Mouse (Mus musculus) intestine, postnatal 0 days (tissue): ENCODE results near the gene Mocs1. TPM values are rescaled to one million over a fixed set of nuclear protein-coding genes. Genes with fewer than 3 reads are reported as not detected.

Experiments
- ATAC-seq: fragments of 200-750 bp; cut with Nextera tagmentation; 2 replicates; pipeline ENCODE4 v1.8.0; 2017; ENCODE audit warnings: mild to moderate bottlenecking, moderate TSS enrichment, moderate library complexity
- H3K27ac ChIP-seq: fragments of 300-500 bp; sonication (generic); 2 replicates; pipeline ENCODE4 v1.5.1; 2014; ENCODE audit warnings: mild to moderate bottlenecking, low read depth, low read length, moderate library complexity
- H3K27me3 ChIP-seq: fragments of 300-500 bp; sonication (generic); replicated peaks from 2 replicates; pipeline ENCODE4 v1.6.1; 2014; ENCODE audit warnings: low read length, mixed read lengths; ENCODE audit not compliant: control insufficient read depth, insufficient read depth
- H3K36me3 ChIP-seq: fragments of 300-500 bp; sonication (generic); 2 replicates; pipeline ENCODE4 v1.6.1; 2014; ENCODE audit warnings: mild to moderate bottlenecking, moderate library complexity; ENCODE audit not compliant: control insufficient read depth, insufficient read depth
- H3K4me1 ChIP-seq: fragments of 300-500 bp; sonication (generic); replicated peaks from 2 replicates; pipeline ENCODE4 v1.6.1; 2014; ENCODE audit warnings: antibody characterized with exemption, low read length, mixed read lengths; ENCODE audit not compliant: control insufficient read depth, insufficient read depth
- H3K4me2 ChIP-seq: fragments of 300-500 bp; sonication (generic); replicated peaks from 2 replicates; pipeline ENCODE4 v1.6.1; 2014; ENCODE audit warnings: low read depth, mild to moderate bottlenecking, moderate library complexity
- H3K4me3 ChIP-seq: fragments of 300-500 bp; sonication (generic); 2 replicates; pipeline ENCODE4 v1.5.1; 2014; ENCODE audit warnings: low read depth, low read length
- H3K9ac ChIP-seq: fragments of 300-500 bp; sonication (generic); 2 replicates; pipeline ENCODE4 v1.6.1; 2014; ENCODE audit warnings: mild to moderate bottlenecking, low read depth, low read length
- H3K9me3 ChIP-seq: fragments of 300-500 bp; sonication (generic); 2 replicates; pipeline ENCODE4 v1.6.1; 2016; ENCODE audit warnings: mixed run types; ENCODE audit not compliant: control insufficient read depth
- CTCF ChIP-seq: sonication (generic); IDR thresholded peaks from 2 replicates; pipeline ENCODE4 v1.5.1; 2016; ENCODE audit warnings: low read depth, mild to moderate bottlenecking, control low read depth, antibody characterized with exemption, moderate library complexity
- WGBS: fragments of 180-500 bp; shearing (Covaris S2); extraction: QIAGEN DNeasy Blood & Tissue Kit; methylation state at CpG from one replicate; pipeline ENCODE4 v1.1.7; 2014; 5-methylcytosine and 5-hydroxymethylcytosine counted together
- polyA plus RNA-seq: library from polyadenylated mRNA; unstranded; fragments of >200 nt; fragmentation: Nextera tagmentation; extraction: Ambion mirVana; gene quantifications from 2 replicates; pipeline ENCODE4 v1.2.1, GENCODE M21; 2015

Mocs1 gene
- polyA plus RNA-seq, 1 experiment from 2014 or later = 11.1 TPM

GRCm38 (mm10) chr17:49484435-49484834 is 56.3 kb downstream of the Mocs1 start:
- TF ChIP-seq CTCF = no peak
- H3K9ac ChIP-seq = no peak overlapping the region
- no peak overlapping the region for H3K27ac ChIP-seq
- no peaks in the 10 kb centered on the region for H3K4me1 ChIP-seq
- no peaks in the 10 kb centered on the region for H3K9me3 ChIP-seq
- H3K4me2 ChIP-seq = no peak overlapping the region
- 74% methylated on average over 3 of the region's 3 CpGs for WGBS
- ATAC-seq = no peak
- no peaks in the 10 kb centered on the region for H3K36me3 ChIP-seq
- H3K4me3 ChIP-seq = no peak overlapping the region
- H3K27me3 ChIP-seq = no peaks in the 10 kb centered on the region

GRCm38 (mm10) chr17:49489098-49489497 is 60.9 kb downstream of the Mocs1 start:
- H3K4me3 ChIP-seq = no peak overlapping the region
- 65% methylated on average over 5 of the region's 5 CpGs for WGBS
- H3K4me1 ChIP-seq = no peaks in the 10 kb centered on the region
- H3K27ac ChIP-seq = no peak overlapping the region
- no peaks in the 10 kb centered on the region for H3K9me3 ChIP-seq
- H3K27me3 ChIP-seq = no peaks in the 10 kb centered on the region
- no peak overlapping the region for H3K9ac ChIP-seq
- no peak overlapping the region for H3K4me2 ChIP-seq
- TF ChIP-seq CTCF = no peak
- H3K36me3 ChIP-seq = no peaks in the 10 kb centered on the region
- ATAC-seq = no peak

- H3K27me3 ChIP-seq = no peaks in the 10 kb centered on the region
- no peak for ATAC-seq
- no peak overlapping the region for H3K4me2 ChIP-seq
- H3K4me3 ChIP-seq = no peak overlapping the region
- 96% methylated on average over 4 of the region's 4 CpGs for WGBS
- no peak overlapping the region for H3K9ac ChIP-seq
- no peak overlapping the region for H3K27ac ChIP-seq
- H3K9me3 ChIP-seq = no peaks in the 10 kb centered on the region
- peak; percentile 26; the same call in 1 of the 2 replicates for TF ChIP-seq CTCF
- no peaks in the 10 kb centered on the region for H3K4me1 ChIP-seq
- H3K36me3 ChIP-seq = 0 out of 2 replicates have a peak, but pooled peaks cover 3% of the 10 kb centered on the region
Observed at GRCm38 (mm10) chr17:49493276-49493675, 65.1 kb downstream of the Mocs1 start.

GRCm38 (mm10) chr17:49498169-49498568 is 70.0 kb downstream of the Mocs1 start:
- Histone ChIP-seq H3K36me3 (0 out of 2 replicates have a peak, but pooled peaks cover 3% of the 10 kb centered on the region), H3K4me2 (no peak overlapping the region), H3K4me3 (no peak overlapping the region), H3K27ac (no peak overlapping the region), H3K27me3 (no peaks in the 10 kb centered on the region), H3K9me3 (no peaks in the 10 kb centered on the region), H3K4me1 (no peaks in the 10 kb centered on the region), H3K9ac (no peak overlapping the region)
- 71% methylated on average over 3 of the region's 3 CpGs for WGBS
- TF ChIP-seq CTCF = no peak
- ATAC-seq = no peak

GRCm38 (mm10) chr17:49499635-49500034 is 71.5 kb downstream of the Mocs1 start:
- Histone ChIP-seq H3K36me3 (0 out of 2 replicates have a peak, but pooled peaks cover 3% of the 10 kb centered on the region), H3K27me3 (no peaks in the 10 kb centered on the region), H3K4me2 (no peak overlapping the region), H3K27ac (no peak overlapping the region), H3K4me3 (no peak overlapping the region), H3K9ac (no peak overlapping the region), H3K4me1 (no peaks in the 10 kb centered on the region), H3K9me3 (no peaks in the 10 kb centered on the region)
- TF ChIP-seq CTCF = no peak
- ATAC-seq = no peak
- 86% methylated on average over 2 of the region's 2 CpGs for WGBS

GRCm38 (mm10) chr17:49500234-49500633 is 72.1 kb downstream of the Mocs1 start:
- Histone ChIP-seq H3K36me3 (0 out of 2 replicates have a peak, but pooled peaks cover 2% of the 10 kb centered on the region), H3K4me1 (no peaks in the 10 kb centered on the region), H3K4me2 (no peak overlapping the region), H3K9ac (no peak overlapping the region), H3K27ac (no peak overlapping the region), H3K9me3 (no peaks in the 10 kb centered on the region), H3K4me3 (no peak overlapping the region), H3K27me3 (no peaks in the 10 kb centered on the region)
- no peak for TF ChIP-seq CTCF
- WGBS = 14% methylated on average over 2 of the region's 2 CpGs
- no peak for ATAC-seq

GRCm38 (mm10) chr17:49503246-49503900 is 75.2 kb downstream of the Mocs1 start:
- 71% methylated on average over 6 of the region's 6 CpGs for WGBS
- H3K27me3 ChIP-seq = no peaks in the 10 kb centered on the region

More at GRCm38 (mm10) chr17:49503246-49503900, 75.2 kb downstream of the Mocs1 start:
- H3K36me3 ChIP-seq = no peaks in the 10 kb centered on the region
- H3K4me2 ChIP-seq = no peak overlapping the region
- no peak for ATAC-seq
- H3K4me1 ChIP-seq = no peaks in the 10 kb centered on the region
- H3K4me3 ChIP-seq = no peak overlapping the region
- no peak overlapping the region for H3K9ac ChIP-seq
- H3K27ac ChIP-seq = no peak overlapping the region
- no peak for TF ChIP-seq CTCF
- no peaks in the 10 kb centered on the region for H3K9me3 ChIP-seq

Other genes with a start within 250 kb of the Mocs1 start
- 1.5 and 1.7 TPM in 2 replicates for gene Daam2, start 136.0 kb downstream of the Mocs1 start, polyA plus RNA-seq
- 0.22 and 0.39 TPM in 2 replicates for gene Kif6, start 186.8 kb downstream of the Mocs1 start, polyA plus RNA-seq